Mouse (Mus musculus): Measurements from ENCODE around the gene Itgb2. TPM values are rescaled to one million over a fixed set of nuclear protein-coding genes. Genes with fewer than 3 reads are reported as not detected.

Gene Itgb2
- polyA plus RNA-seq, 1 experiment from 2014 or later: 121 TPM

DNA sequence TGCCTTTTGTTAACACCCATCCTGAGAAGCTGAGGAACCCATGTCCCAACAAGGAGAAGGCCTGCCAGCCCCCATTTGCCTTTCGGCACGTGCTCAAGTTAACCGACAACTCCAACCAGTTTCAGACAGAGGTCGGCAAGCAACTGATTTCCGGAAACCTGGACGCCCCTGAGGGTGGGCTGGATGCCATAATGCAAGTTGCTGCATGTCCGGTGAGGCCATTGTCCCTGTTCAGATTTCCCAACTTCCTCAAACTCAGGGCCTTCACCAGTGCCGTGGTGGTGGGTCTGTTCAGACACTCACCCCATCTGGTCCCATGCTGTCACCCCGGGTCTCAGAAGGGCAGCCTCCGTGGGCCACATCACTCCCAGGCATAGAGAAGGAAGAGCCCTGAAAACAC, 18.5 kb downstream of the Itgb2 start:
- no peak for DNase-seq (ENCODE audit: low spot score)

DNA sequence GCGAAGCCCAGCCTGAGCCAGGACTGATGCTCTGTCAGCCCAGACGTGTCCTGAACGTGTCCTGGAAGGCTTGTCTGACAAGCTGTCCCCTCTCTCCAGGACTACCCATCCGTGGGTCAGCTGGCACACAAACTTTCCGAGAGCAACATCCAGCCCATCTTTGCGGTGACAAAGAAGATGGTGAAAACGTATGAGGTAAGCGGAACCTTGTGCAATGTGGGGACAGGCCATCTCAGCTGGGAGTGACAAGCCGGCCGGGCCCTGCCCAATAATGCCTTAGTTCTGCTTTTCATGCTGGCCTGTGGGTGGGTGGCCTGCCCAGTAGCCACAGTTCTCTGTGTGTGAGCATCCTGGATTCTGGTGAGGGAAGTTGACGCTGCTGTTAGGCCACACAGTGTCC, 20.8 kb downstream of the Itgb2 start:
- DNase-seq (ENCODE audit: low spot score): no peak

- DNase-seq (ENCODE audit: low spot score): no peak
These were observed 22.1 kb downstream of the Itgb2 start for GRCm38 (mm10) chr10:77552162-77552561.

DNA sequence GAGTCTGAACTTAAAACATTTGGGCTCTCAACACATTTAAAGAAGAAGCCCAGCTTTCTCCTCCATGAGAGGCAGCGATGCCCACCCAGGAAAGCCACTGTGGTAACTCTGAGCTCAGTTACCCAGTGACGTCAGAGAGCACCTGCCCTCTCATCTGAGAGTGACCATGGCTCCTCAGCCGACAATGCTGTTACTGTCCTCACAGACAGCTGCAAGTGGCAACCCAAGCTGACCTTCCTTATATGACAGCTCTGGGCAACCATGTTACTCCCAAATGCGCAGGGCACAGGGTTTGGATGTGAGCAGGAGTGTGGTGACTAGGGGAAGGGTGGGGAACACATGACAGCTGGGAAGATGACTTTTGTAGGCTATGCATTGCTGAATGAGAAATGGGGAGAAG, 23.2 kb downstream of the Itgb2 start:
- DNase-seq (ENCODE audit: low spot score): no peak

DNA sequence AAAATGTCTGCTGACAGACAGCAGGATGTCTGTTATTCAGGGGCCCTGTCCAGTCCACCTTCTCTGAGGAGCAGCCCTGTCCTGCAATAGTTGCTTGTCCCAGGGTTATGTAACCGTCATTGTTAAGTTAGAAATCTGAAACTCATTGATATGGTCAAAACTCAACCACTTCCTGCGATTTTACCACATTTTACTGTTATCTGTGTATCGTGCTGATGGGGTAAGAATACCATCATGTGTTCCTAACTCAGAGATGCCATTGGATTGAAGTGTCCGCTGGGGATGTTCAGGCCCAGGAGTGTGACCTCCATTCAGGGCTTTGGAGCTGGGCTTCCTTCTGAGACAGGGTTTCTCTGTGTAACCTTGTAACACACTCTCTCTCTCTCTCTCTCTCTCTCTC, 24.9 kb downstream of the Itgb2 start:
- DNase-seq (ENCODE audit: low spot score): no peak

DNA sequence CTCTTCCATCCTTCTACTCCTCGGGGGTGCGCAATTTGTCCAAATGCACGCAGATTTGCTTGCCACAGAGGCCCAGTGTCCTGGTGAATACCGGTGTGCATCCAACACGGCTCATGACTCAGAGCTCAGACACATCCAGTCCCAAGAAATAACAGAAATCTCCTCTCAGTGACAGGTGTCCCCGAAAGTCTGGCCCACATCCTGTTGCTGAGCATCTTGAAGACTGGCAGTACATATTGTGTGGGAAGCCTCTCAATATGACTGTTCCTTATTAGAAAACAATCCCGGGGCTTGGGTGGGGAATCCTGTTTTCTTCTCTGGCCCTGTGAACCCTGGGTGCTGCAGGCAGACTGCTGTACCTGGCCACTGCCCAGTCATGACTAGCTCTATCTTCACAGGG, 26.6 kb downstream of the Itgb2 start:
- DNase-seq (ENCODE audit: low spot score): peak; percentile 30

DNA sequence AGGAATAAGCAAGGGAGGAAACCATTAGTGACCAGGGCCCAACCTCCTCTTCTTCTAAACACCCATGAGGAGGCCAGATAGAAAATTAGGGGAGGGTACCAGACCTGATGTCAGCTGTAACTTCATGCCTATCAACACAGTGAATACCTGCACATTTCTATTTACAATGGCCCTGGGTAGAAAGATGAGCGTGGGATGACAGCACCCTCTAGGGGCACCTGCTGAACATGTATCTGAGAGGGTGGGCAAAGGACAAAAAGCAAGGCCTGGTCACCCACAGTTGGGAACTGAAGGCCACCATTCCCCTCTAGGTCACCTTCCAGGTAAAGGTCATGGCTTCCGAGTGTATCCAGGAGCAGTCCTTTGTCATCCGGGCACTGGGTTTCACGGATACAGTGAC, 27.6 kb downstream of the Itgb2 start:
- peak; percentile 33 for DNase-seq (ENCODE audit: low spot score)

- no peak for DNase-seq (ENCODE audit: low spot score)
These were observed 30.0 kb downstream of the Itgb2 start for GRCm38 (mm10) chr10:77560090-77560489.

GRCm38 (mm10) chr10:77560830-77561229, 30.8 kb downstream of the Itgb2 start:
- DNase-seq (ENCODE audit: low spot score): no peak

GRCm38 (mm10) chr10:77561508-77561907, 31.5 kb downstream of the Itgb2 start:
- no peak for DNase-seq (ENCODE audit: low spot score)

DNA sequence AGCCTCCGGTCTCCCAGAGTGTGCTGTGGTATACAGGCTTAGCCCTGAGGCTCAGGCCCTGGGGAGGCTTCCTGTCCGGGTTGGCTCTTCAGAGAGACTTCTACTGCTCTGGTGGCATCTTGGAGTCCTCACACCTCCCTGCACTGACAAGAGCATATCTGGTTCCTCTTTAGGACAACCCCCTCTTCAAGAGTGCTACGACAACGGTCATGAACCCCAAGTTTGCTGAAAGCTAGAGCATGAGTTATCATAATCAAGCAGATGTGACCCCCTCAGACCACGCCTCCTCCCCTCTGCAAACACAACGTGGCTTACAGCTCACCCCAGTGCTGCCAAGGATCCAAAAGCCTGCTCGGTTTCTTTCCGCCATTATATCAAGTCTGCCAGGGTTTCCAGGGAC, 35.0 kb downstream of the Itgb2 start:
- no peak for DNase-seq (ENCODE audit: low spot score)

DNA sequence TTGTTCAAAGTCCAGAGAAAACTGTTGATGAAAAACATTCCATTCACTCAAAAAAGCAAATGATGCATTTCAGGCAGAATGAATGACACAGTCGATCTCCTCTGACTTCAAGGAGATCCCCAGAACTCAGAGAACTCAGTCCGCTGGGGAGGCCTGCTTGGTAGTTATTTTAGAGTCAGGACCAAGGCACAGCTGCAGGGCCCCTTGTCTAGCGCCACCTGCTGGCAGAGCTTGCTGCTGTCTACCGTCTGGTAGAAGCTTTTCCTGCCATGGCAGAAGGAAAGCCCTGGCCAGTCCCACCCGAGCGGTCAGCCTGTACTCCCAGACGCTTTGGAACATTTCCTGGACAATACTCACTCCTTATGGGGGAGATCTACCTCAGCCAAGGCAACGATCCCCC, 36.6 kb downstream of the Itgb2 start:
- DNase-seq (ENCODE audit: low spot score): peak; percentile 79

DNA sequence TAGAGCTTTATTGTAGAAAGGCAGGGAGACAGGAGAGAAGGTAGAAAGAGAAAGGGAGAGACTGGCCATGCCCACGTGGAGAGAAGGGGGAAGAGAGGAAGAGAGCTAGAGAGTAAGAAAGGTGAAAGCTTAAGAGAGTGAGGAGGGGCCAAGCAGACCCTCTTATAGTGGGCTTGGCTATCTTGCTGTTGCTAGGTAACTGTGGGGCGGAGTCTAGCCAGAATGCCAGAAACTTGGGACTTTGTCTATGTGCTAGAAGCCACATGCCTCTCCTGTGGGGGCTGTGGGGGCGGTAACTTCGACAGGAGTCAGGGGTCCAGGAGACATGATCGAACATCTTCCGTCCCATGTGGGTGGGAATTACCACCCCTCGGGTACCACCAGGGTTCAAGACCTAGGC, 39.4 kb downstream of the Itgb2 start:
- DNase-seq (ENCODE audit: low spot score): no peak

GRCm38 (mm10) chr10:77569973-77570658, 40.1 kb downstream of the Itgb2 start:
- no peak for DNase-seq (ENCODE audit: low spot score)

DNA sequence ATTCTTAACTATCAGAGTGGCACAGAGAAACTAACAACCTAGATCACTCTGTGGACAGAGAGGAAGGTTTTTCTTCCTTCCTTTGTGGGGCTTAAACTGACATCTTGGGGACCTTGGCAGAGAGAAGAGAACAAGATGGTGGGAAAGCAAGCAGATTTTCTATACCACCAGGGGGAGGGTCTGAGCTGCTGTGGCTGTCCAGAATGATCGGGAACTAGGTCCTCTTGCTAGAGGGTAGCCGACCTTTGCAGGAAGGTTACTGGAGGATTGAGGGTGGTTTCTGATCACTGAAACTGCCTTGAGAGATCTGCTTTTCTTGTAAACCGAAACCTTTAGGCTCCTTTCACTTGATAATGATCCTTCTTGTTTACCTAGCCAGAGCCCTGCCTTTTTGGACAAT, 42.2 kb downstream of the Itgb2 start:
- DNase-seq (ENCODE audit: low spot score): no peak

GRCm38 (mm10) chr10:77573162-77573561, 43.1 kb downstream of the Itgb2 start:
- no peak for DNase-seq (ENCODE audit: low spot score)

- no peak for DNase-seq (ENCODE audit: low spot score)
These were observed 50.2 kb downstream of the Itgb2 start for GRCm38 (mm10) chr10:77580027-77580920.

- no peak for DNase-seq (ENCODE audit: low spot score)
These were observed 51.0 kb downstream of the Itgb2 start for GRCm38 (mm10) chr10:77581023-77581407.

DNA sequence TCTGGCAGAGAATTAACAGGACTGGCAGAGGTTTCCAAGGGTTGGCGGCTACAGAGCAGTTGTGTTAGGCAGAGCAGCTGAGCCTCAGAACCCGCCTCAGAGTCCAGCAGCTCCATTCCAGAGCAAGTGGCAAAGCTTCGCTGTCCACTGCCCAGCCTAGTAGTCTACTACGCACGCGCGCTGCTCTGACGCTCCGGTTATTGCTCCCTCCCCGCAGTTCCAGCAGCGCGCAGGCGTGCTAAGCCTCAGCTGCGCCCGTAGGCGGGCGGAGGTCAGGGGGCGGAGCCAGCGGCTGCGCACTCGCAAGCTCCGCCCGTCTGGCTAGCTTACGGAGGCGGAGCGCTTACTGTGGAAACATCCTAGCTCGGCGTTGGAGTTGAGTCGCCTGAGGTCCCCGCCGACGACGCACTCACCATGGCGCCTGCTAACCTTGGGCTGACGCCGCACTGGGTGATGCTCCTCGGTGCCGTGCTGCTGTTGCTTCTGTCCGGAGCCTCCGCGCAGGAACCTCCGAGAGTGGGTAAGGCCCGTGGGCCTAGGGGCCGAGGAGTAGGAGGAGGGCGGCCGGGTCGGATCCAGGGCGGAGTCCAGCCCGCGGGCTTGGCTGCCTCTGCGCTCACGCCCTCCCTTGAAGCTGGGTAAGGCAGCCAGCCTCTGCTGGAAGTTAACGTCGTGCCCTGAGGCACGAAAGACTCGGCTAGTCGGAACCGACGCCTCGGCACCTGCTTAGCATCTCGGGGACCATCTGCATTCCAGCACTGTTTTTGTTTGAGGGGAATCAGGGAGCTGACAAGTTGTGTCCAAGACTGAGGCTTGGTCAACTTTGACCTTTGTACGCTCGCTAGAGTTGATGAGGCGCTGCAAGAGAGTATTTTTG, 51.6 kb downstream of the Itgb2 start, which contains the start of gene Pttg1ip:
Gene Pttg1ip, plus strand, starts transcription at position 313 of the 877 bp plus-strand sequence.
- peak; percentile 99 for DNase-seq (ENCODE audit: low spot score)

- DNase-seq (ENCODE audit: low spot score): no peak
These were observed 52.2 kb downstream of the Itgb2 start for GRCm38 (mm10) chr10:77582285-77582618.

GRCm38 (mm10) chr10:77583795-77584422, 53.9 kb downstream of the Itgb2 start:
- no peak for DNase-seq (ENCODE audit: low spot score)

Data from thymus, postnatal 0 days (tissue).